Mouse (Mus musculus) neural tube, embryonic 15.5 days (tissue): ENCODE measurements around the gene Yap1. TPM values are rescaled to one million over a fixed set of nuclear protein-coding genes. Genes with fewer than 3 reads are reported as not detected.
"Not testable (repeated sequence)": the region's sequence is repeated elsewhere in the genome, so short reads cannot be mapped to it uniquely, and the experiment has no call there.

Source experiments
- ATAC-seq: fragments of 200-750 bp; cut with Nextera tagmentation; 2 replicates; pipeline ENCODE4 v1.8.0; 2017; ENCODE audit warnings: mild to moderate bottlenecking, moderate TSS enrichment, moderate library complexity; ENCODE audit not compliant: low FRiP score
- H3K27ac ChIP-seq: fragments of 300-500 bp; sonication (generic); replicated peaks from 2 replicates; pipeline ENCODE4 v1.5.1; 2015; ENCODE audit warnings: mild to moderate bottlenecking, inconsistent platforms
- H3K27me3 ChIP-seq: fragments of 300-500 bp; sonication (generic); replicated peaks from 2 replicates; pipeline ENCODE4 v1.6.1; 2015; ENCODE audit warnings: inconsistent platforms
- H3K36me3 ChIP-seq: fragments of 300-500 bp; sonication (generic); 2 replicates; pipeline ENCODE4 v1.6.1; 2015; ENCODE audit warnings: inconsistent platforms
- H3K4me1 ChIP-seq: fragments of 300-500 bp; sonication (generic); 2 replicates; pipeline ENCODE4 v1.6.1; 2015; ENCODE audit warnings: inconsistent platforms
- H3K4me2 ChIP-seq: fragments of 300-500 bp; sonication (generic); 2 replicates; pipeline ENCODE4 v1.6.1; 2015; ENCODE audit warnings: inconsistent platforms, mild to moderate bottlenecking, moderate library complexity
- H3K4me3 ChIP-seq: fragments of 300-500 bp; sonication (generic); replicated peaks from 2 replicates; pipeline ENCODE4 v1.5.1; 2015; ENCODE audit warnings: mild to moderate bottlenecking, inconsistent platforms
- H3K9ac ChIP-seq: fragments of 300-500 bp; sonication (generic); replicated peaks from 2 replicates; pipeline ENCODE4 v1.6.1; 2015; ENCODE audit warnings: mild to moderate bottlenecking, inconsistent platforms
- H3K9me3 ChIP-seq: fragments of 300-500 bp; sonication (generic); replicated peaks from 2 replicates; pipeline ENCODE4 v1.6.1; 2016; ENCODE audit warnings: inconsistent platforms
- WGBS: fragments of 180-500 bp; shearing (Covaris S2); methylation state at CpG from one replicate; pipeline ENCODE4 v1.1.7; 2015; ENCODE audit warnings: mixed read lengths; 5-methylcytosine and 5-hydroxymethylcytosine counted together
- polyA plus RNA-seq: library from polyadenylated mRNA; unstranded; fragments of >200 nt; fragmentation: Nextera tagmentation; extraction: Ambion mirVana; gene quantifications from 2 replicates; pipeline ENCODE4 v1.2.1, GENCODE M21; 2015

The Yap1 gene
- polyA plus RNA-seq, 1 experiment from 2014 or later, result 6.8 TPM

DNA sequence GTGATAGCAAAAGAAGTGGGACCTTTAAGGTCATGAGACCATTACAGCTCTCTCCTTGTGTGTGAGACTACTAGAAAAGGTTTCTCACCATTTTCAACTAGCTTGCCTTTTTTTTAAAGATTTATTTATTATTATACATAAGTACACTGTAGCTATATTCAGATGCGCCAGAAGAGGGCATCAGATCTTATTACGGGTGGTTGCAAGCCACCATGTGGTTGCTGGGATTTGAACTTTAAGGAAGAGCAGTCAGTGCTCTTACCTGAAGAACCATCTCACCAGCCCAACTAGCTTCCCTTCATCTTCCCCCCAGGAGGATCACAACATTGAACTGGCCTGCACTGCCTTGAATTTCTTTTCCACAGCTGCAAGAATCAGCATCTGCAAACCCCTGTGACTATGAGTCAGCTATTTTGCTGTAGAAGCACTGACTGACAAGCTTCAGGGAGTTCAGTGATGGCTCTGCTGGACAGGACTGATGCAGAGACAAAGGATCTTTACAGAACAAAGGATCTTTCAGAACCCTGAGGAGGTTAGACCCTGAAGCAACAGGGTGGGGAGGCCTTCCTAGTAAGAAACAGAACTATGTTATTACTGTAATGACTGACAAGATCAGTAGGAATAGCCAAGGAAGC is 96.9 kb downstream of the Yap1 start:
- 88% methylated on average over 2 of the region's 2 CpGs for WGBS
- ATAC-seq, result no peak
- H3K36me3 ChIP-seq, result no peaks in the 10 kb centered on the region
- H3K27me3 ChIP-seq, result no peaks in the 10 kb centered on the region
- no peak overlapping the region for H3K4me3 ChIP-seq
- H3K9ac ChIP-seq, result no peak overlapping the region
- no peaks in the 10 kb centered on the region for H3K4me1 ChIP-seq
- H3K27ac ChIP-seq, result no peak overlapping the region
- H3K9me3 ChIP-seq, result no peaks in the 10 kb centered on the region
- H3K4me2 ChIP-seq, result no peak overlapping the region

DNA sequence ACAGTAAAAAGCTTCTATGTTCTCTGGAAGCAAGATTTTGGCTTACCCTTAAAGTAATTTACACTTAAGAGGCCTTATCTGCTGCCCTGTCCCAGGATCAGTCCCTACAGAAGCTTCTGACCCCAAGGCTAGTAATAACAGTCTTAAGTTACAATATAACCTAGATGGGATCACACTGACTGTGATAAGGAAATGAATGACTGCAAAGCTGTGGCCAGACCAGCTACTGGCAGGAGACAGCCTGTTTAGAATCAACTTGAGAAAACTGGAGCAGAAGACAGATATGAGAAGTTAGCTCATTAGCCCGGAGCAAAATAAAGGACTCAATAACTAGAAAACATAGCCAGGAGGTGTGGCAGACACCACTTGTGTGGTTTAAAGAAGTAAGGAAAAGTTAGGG is 97.8 kb downstream of the Yap1 start:
- Histone ChIP-seq H3K9ac (no peak overlapping the region), H3K9me3 (no peaks in the 10 kb centered on the region), H3K4me1 (no peaks in the 10 kb centered on the region), H3K36me3 (no peaks in the 10 kb centered on the region), H3K27me3 (no peaks in the 10 kb centered on the region), H3K4me2 (no peak overlapping the region), H3K27ac (no peak overlapping the region), H3K4me3 (no peak overlapping the region)
- no peak for ATAC-seq
- WGBS, result 90% methylated on average over 1 of the region's 1 CpGs

DNA sequence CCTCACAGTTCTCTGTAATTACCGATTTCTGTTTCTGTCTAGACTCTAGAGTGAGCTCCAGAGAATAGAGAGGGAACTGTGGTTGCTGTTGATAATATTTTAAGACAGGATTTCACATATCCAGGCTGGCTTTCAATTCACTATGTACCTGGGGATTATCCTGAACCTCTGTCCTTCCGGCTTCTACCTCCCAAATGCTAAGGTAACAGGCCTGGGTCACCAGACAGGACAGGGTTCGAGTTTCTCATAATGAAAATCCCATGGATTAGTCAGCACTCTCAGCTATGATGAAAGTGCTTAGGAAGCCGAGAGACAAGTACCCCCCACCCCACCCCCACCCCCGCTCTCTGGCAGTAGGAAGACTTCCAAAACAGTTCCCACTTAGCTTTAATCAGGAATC is 100.6 kb downstream of the Yap1 start:
- Histone ChIP-seq H3K27ac (no peak overlapping the region), H3K36me3 (no peaks in the 10 kb centered on the region), H3K4me3 (no peak overlapping the region), H3K9me3 (no peaks in the 10 kb centered on the region), H3K4me1 (no peaks in the 10 kb centered on the region), H3K4me2 (no peak overlapping the region), H3K27me3 (no peaks in the 10 kb centered on the region), H3K9ac (no peak overlapping the region)
- WGBS, result 84% methylated on average over 5 of the region's 5 CpGs
- ATAC-seq, result no peak

DNA sequence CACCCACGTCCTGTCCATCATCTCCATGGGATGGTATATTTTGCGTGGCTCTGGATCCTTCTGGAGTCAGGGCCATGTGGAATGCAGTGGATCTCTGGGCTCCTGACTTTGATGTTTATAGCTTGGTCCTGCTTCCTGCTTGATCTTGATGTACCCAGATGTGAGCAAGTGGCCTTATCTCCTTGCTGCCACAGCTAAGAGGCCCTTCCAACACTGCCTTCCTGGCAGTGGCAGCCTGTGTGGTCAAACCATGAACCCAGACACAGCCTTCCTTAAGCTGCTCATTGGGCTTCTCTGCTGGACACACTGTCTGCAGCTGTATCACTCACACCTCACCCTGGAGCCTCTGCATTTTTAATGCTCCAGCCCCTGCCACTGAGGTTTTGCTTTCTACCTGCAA is 101.1 kb downstream of the Yap1 start:
- H3K4me3 ChIP-seq, result no peak overlapping the region
- ATAC-seq, result no peak

DNA sequence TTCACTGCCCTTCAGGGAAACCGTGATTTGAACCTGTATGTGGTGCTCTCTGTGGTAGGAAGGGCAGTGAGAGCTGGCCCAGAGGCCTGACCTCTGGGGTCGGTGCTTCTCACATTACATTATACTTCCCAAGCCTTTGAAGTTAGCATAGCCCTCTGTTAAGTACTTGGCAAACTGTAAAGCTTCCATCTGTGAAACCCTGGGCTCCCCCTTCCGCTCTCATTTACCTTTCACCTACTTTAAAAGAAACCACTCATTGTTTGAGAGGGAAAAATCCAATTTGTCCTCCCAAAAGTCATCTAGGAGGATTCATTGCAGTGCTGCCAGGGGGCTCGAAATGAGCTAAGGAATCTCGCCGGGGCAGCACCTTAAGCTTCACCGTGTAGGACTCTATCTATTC is 102.1 kb downstream of the Yap1 start:
- Histone ChIP-seq H3K27me3 (no peaks in the 10 kb centered on the region), H3K36me3 (no peaks in the 10 kb centered on the region), H3K27ac (no peak overlapping the region), H3K4me2 (no peak overlapping the region), H3K9me3 (no peaks in the 10 kb centered on the region), H3K4me1 (no peaks in the 10 kb centered on the region), H3K9ac (no peak overlapping the region), H3K4me3 (no peak overlapping the region)
- ATAC-seq, result no peak
- WGBS, result 31% methylated on average over 7 of the region's 7 CpGs

More for the DNA sequence above, 101.1 kb downstream of the Yap1 start:
- no peaks in the 10 kb centered on the region for H3K27me3 ChIP-seq
- no peaks in the 10 kb centered on the region for H3K9me3 ChIP-seq
- H3K9ac ChIP-seq, result no peak overlapping the region
- H3K4me2 ChIP-seq, result no peak overlapping the region
- no peaks in the 10 kb centered on the region for H3K36me3 ChIP-seq
- H3K4me1 ChIP-seq, result no peaks in the 10 kb centered on the region
- WGBS, result 90% methylated on average over 2 of the region's 2 CpGs
- H3K27ac ChIP-seq, result no peak overlapping the region

DNA sequence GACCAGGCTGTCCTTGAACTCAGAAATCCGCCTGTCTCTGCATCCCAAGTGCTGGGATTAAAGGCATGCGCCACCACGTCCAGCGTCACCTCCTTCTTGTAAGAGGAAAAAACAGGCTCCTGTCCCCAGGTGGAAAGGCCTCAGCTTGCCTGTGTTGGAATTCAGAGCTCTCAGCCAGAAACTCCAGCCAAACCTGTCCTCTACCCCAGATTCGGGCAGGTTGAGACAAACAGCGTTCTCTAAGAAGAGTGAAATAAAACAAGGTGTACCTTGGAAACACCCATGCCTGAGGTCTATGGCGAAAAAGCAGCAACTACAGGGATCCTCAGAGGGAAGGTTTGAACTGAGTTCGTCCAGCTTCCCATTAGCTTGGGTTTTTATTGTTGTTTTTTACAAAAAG is 103.4 kb downstream of the Yap1 start:
- Histone ChIP-seq H3K9ac (no peak overlapping the region), H3K36me3 (no peaks in the 10 kb centered on the region), H3K27me3 (no peaks in the 10 kb centered on the region), H3K4me2 (no peak overlapping the region), H3K27ac (no peak overlapping the region), H3K9me3 (no peaks in the 10 kb centered on the region), H3K4me1 (no peaks in the 10 kb centered on the region), H3K4me3 (no peak overlapping the region)
- no peak for ATAC-seq
- 96% methylated on average over 8 of the region's 8 CpGs for WGBS

DNA sequence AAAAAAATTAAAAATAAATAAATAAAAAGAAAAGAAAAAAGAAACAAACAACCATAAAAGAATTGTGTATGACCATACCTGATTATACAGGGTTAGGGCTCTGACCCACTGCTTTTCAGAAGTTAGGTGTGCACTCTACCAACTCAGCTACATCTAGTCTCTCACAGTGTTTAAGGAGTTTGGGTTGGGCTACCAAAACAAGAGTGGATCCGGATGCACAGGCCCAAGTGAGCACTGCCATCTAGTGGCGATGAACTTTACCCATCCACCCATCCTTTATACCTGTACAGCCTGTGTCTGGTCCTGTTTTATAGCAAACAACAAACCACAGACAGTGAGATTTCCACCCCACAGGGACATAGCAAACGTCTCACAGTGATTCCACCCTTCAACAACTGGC is 106.9 kb downstream of the Yap1 start:
- no peaks in the 10 kb centered on the region for H3K27me3 ChIP-seq
- no peak overlapping the region for H3K9ac ChIP-seq
- H3K4me2 ChIP-seq, result no peak overlapping the region
- no peak overlapping the region for H3K27ac ChIP-seq
- no peak overlapping the region for H3K4me3 ChIP-seq
- H3K36me3 ChIP-seq, result no peaks in the 10 kb centered on the region
- no peaks in the 10 kb centered on the region for H3K9me3 ChIP-seq
- WGBS, result 2% methylated on average over 3 of the region's 3 CpGs
- H3K4me1 ChIP-seq, result no peaks in the 10 kb centered on the region
- ATAC-seq, result peak; percentile 89

DNA sequence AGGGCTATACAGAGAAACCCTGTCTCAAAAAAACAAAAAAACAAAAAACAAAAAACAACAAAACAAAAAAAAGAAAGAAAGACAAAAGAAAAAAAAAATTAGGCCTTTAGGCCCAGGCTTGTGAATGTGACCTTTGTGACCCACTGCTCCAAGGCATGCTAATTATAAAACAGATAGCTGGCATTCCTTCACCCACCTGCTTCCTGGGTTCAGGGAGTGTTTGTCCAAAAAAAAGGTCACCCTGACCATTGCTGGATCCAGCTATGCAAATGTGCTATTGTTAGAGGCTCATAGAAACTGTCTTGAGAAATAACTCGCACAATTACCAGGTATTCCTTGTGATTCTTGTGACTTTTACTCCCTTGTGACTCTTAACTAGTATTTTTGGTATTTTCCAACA is 112.6 kb downstream of the Yap1 start:
- not testable (repeated sequence) for H3K4me2 ChIP-seq, H3K27me3 ChIP-seq, H3K9ac ChIP-seq, H3K4me1 ChIP-seq, H3K36me3 ChIP-seq, H3K9me3 ChIP-seq, H3K27ac ChIP-seq, ATAC-seq, H3K4me3 ChIP-seq
- WGBS, result 91% methylated on average over 1 of the region's 1 CpGs

DNA sequence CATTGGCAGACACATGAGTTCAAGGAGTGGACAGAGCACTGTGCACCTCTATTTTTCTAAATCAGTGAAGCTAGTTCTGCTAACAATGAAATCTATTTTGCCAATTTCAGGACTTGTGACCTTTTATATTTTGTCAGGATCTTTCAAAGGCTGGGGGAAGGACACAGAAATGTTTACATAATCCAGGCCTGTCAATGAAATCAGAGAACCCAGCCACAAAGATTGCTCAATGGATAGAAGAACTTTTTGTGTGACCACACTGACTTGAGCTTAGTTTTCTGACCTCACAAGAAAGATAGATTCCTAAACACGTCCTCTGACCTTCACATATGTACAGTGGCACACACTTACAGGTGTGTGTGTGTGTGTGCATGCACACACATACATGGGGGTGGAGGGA is 113.2 kb downstream of the Yap1 start:
- Histone ChIP-seq H3K9me3 (no peaks in the 10 kb centered on the region), H3K4me3 (no peak overlapping the region), H3K4me2 (no peak overlapping the region), H3K4me1 (no peaks in the 10 kb centered on the region), H3K27me3 (no peaks in the 10 kb centered on the region), H3K36me3 (no peaks in the 10 kb centered on the region), H3K9ac (no peak overlapping the region), H3K27ac (no peak overlapping the region)
- no peak for ATAC-seq
- WGBS, result 84% methylated on average over 1 of the region's 1 CpGs

DNA sequence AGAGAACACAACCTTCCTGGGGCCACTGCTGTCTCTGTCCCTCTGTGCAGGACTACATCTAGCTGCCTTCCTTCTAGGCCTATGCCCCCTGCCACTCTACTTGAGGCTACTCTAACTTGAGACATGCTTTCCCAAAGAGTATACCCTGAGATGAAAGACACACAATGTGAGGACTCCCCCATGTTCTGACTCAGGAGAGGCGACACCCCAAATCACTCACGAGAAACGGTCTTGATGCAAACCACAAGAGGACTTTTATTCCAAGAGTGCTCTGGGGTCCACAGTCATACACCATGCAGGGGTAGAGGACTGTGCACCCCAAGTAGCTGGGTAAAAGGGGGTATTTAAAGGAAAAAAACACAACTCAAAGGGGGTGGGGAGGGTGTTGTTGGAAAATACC is 120.0 kb downstream of the Yap1 start:
- Histone ChIP-seq H3K4me2 (no peak overlapping the region), H3K9ac (no peak overlapping the region), H3K27ac (no peak overlapping the region), H3K36me3 (no peaks in the 10 kb centered on the region), H3K27me3 (no peaks in the 10 kb centered on the region), H3K4me3 (no peak overlapping the region), H3K4me1 (no peaks in the 10 kb centered on the region), H3K9me3 (0 out of 2 replicates have a peak, but pooled peaks cover 3% of the 10 kb centered on the region)
- WGBS, result 95% methylated on average over 3 of the region's 3 CpGs
- no peak for ATAC-seq

DNA sequence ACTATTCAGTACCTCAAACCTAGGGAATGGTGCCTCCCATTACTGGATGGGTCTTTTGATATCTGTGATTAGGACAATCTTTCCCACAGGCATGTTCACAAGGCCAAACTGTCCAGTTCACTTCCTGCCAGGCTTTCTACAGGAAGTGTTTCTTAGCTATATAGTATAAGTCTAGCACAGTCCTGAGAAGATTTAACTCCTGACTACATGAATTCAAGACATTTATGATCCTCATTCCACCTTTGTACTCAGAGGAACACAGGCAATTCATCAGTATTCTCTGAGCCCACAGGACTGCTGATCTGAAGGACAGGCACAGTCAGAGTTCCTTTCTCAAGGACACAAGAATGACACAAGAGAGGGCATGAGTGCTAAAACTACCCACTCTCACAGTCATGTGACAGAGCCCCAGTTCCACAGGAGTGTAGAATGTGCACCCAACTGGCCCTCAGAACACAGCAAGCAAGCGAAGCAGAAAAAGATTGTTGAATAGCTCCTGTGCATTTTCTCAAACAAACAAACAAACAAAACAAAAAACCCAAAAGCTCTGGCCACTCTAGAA is 122.0 kb downstream of the Yap1 start:
- H3K27ac ChIP-seq, result no peak overlapping the region
- H3K36me3 ChIP-seq, result no peaks in the 10 kb centered on the region
- H3K9ac ChIP-seq, result no peak overlapping the region
- WGBS, result 93% methylated on average over 1 of the region's 1 CpGs
- H3K27me3 ChIP-seq, result no peaks in the 10 kb centered on the region
- H3K9me3 ChIP-seq, result 0 out of 2 replicates have a peak, but pooled peaks cover 3% of the 10 kb centered on the region
- H3K4me1 ChIP-seq, result no peaks in the 10 kb centered on the region
- H3K4me2 ChIP-seq, result no peak overlapping the region
- no peak overlapping the region for H3K4me3 ChIP-seq
- ATAC-seq, result no peak
